Mouse (Mus musculus): ENCODE data around the gene Rad18. TPM values are rescaled to one million over a fixed set of nuclear protein-coding genes. Genes with fewer than 3 reads are reported as not detected.
"Not testable (repeated sequence)": the region's sequence is repeated elsewhere in the genome, so short reads cannot be mapped to it uniquely, and the experiment has no call there.

Rad18 gene
- polyA plus RNA-seq, 1 experiment from 2014 or later = 23.8 TPM

DNA sequence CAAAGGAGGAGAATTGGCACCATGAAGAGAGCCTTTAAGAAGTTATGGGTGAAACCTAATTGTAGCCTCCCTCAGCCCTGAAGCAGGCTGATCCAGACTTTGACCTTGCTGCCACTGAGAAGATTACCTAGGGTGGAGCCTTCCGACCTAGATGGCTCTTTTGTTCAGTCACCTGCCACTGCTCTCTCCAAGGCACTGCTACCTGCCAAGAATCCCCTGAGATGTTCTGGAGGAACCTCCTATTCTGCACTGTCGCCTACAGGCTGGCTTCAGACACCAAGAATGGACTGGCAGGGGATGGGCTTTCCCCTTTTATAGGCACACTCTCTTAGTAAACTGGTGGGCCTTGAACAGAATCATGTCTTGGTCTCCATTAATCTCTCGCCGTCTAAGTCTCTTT is 5.8 kb upstream of the Rad18 start:
- not testable (repeated sequence) for H3K4me1 ChIP-seq (ENCODE audit: control insufficient read depth, insufficient read depth, low read length); H3K36me3 ChIP-seq (ENCODE audit: control insufficient read depth, insufficient read depth, low read length); H3K4me3 ChIP-seq (ENCODE audit: low read depth, low read length); H3K9ac ChIP-seq (ENCODE audit: low read depth, low read length); H3K27ac ChIP-seq (replicated peaks; ENCODE audit: low read depth, low read length); H3K9me3 ChIP-seq (ENCODE audit: control insufficient read depth, low read length); H3K27me3 ChIP-seq (replicated peaks; ENCODE audit: control insufficient read depth, insufficient read depth, low read length); DNase-seq (ENCODE audit: low spot score); ATAC-seq (ENCODE audit: low read depth); H3K4me2 ChIP-seq (ENCODE audit: low read depth, low read length)
- WGBS = 78% methylated on average over 4 of the region's 4 CpGs

DNA sequence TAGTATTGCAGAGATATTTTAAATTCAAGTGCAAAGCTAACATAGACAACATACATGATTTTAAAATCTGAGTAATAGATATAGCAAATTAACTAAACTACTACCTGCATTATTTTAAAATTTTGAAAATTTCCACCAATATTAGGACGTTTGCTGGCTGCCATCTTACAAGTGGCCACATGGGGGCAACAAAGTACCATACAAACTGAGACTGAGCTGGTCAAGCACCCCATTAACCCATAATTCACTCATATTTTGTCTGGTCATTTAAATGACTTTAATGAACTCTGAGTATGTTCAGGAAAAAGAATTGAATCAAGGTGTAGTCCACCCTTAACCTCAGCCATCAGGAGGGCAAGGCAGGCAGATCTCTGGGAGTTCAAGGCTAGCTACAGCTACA is 3.9 kb upstream of the Rad18 start:
- no peak for ATAC-seq (ENCODE audit: low read depth)
- WGBS = 2% methylated on average over 1 of the region's 1 CpGs
- peak; percentile 16 for DNase-seq (ENCODE audit: low spot score)

DNA sequence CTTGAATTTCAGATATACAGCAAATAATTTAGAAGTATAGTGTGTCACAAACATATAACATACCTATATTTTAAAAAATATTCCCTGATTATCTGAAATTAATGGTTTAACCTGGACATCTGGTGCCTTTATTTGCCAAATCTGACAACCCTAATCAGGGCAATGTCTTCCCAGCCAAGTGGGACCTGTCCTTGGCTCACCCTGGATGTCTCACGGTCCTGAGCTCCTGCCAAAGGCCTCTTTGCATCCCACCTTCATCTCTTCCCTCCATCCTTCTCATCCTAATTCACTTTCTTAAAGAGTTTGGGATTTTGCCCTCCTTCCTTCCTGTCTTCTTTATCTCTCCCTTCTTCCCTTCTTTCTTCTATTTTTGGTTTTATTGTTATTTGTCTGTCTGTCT is 2.6 kb upstream of the Rad18 start:
- DNase-seq (ENCODE audit: low spot score) (no peak), ATAC-seq (ENCODE audit: low read depth) (no peak)
- H3K9ac ChIP-seq (ENCODE audit: low read depth, low read length) = no peak overlapping the region
- no peaks in the 10 kb centered on the region for H3K4me1 ChIP-seq (ENCODE audit: control insufficient read depth, insufficient read depth, low read length)
- H3K4me3 ChIP-seq (ENCODE audit: low read depth, low read length) = no peak overlapping the region
- no peaks in the 10 kb centered on the region for H3K9me3 ChIP-seq (ENCODE audit: control insufficient read depth, low read length)
- WGBS = 52% methylated on average over 1 of the region's 1 CpGs
- no peak overlapping the region for H3K4me2 ChIP-seq (ENCODE audit: low read depth, low read length)
- H3K27ac ChIP-seq (replicated peaks; ENCODE audit: low read depth, low read length) = no peak overlapping the region
- H3K36me3 ChIP-seq (ENCODE audit: control insufficient read depth, insufficient read depth, low read length) = no peaks in the 10 kb centered on the region
- no peaks in the 10 kb centered on the region; the same call in 1 of the 2 replicates for H3K27me3 ChIP-seq (replicated peaks; ENCODE audit: control insufficient read depth, insufficient read depth, low read length)

More for the DNA sequence above, 3.9 kb upstream of the Rad18 start:
- Histone ChIP-seq H3K36me3 (ENCODE audit: control insufficient read depth, insufficient read depth, low read length) (no peaks in the 10 kb centered on the region), H3K9ac (ENCODE audit: low read depth, low read length) (no peak overlapping the region), H3K4me3 (ENCODE audit: low read depth, low read length) (no peak overlapping the region), H3K27ac (replicated peaks; ENCODE audit: low read depth, low read length) (no peak overlapping the region), H3K4me1 (ENCODE audit: control insufficient read depth, insufficient read depth, low read length) (no peaks in the 10 kb centered on the region), H3K4me2 (ENCODE audit: low read depth, low read length) (no peak overlapping the region), H3K9me3 (ENCODE audit: control insufficient read depth, low read length) (no peaks in the 10 kb centered on the region), H3K27me3 (replicated peaks; ENCODE audit: control insufficient read depth, insufficient read depth, low read length) (no peaks in the 10 kb centered on the region; the same call in 1 of the 2 replicates)

DNA sequence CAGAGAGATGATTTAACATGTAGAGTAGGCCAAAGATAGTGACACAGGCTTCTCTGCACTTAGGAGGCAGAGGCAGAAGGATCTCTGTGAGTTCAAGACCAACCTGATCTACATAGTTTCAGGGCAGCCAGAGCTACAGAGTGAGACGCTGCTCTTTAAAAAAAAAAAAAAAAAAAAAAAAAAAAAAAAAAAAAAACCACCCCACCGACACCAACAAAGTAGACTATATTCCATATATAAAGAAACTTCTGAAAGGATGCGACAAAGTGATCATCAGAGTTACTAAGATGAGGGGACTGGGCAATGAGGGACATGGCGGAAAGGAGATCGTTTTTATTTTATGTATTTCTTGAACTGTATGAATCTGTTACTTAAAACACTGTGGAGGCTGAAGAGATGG is 2.0 kb downstream of the Rad18 start:
- ATAC-seq (ENCODE audit: low read depth) = no peak
- no peak overlapping the region for H3K4me2 ChIP-seq (ENCODE audit: low read depth, low read length)
- no peaks in the 10 kb centered on the region for H3K9me3 ChIP-seq (ENCODE audit: control insufficient read depth, low read length)
- no peak overlapping the region for H3K27ac ChIP-seq (replicated peaks; ENCODE audit: low read depth, low read length)
- peaks cover 24% of the 10 kb centered on the region; the same call in 1 of the 2 replicates for H3K36me3 ChIP-seq (ENCODE audit: control insufficient read depth, insufficient read depth, low read length)
- H3K27me3 ChIP-seq (replicated peaks; ENCODE audit: control insufficient read depth, insufficient read depth, low read length) = no peaks in the 10 kb centered on the region; the same call in 1 of the 2 replicates
- WGBS = 91% methylated on average over 5 of the region's 5 CpGs
- H3K4me3 ChIP-seq (ENCODE audit: low read depth, low read length) = no peak overlapping the region
- no peaks in the 10 kb centered on the region for H3K4me1 ChIP-seq (ENCODE audit: control insufficient read depth, insufficient read depth, low read length)
- no peak for DNase-seq (ENCODE audit: low spot score)
- no peak overlapping the region for H3K9ac ChIP-seq (ENCODE audit: low read depth, low read length)

DNA sequence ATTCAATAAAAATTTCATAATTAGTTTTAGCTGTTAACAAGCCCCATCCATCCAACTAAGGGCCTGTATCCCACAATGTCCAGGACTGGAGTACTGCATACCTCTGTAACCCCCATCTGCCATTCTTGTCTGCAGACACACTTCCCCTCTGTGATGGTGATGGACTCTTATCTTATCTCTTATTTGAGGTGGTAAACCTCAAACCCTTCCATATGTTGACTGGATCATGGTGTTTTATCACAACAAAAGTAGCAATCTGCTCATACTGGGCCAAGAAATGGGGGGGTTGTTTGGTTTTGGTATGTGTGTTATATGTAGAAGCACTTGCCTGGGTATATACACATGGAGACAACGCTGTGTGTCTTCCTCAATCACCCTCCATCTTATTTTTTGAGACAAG is 5.0 kb downstream of the Rad18 start:
- H3K4me2 ChIP-seq (ENCODE audit: low read depth, low read length) = no peak overlapping the region
- H3K4me1 ChIP-seq (ENCODE audit: control insufficient read depth, insufficient read depth, low read length) = no peaks in the 10 kb centered on the region
- no peak overlapping the region for H3K9ac ChIP-seq (ENCODE audit: low read depth, low read length)
- H3K27me3 ChIP-seq (replicated peaks; ENCODE audit: control insufficient read depth, insufficient read depth, low read length) = no peaks in the 10 kb centered on the region
- no peaks in the 10 kb centered on the region for H3K9me3 ChIP-seq (ENCODE audit: control insufficient read depth, low read length)
- H3K36me3 ChIP-seq (ENCODE audit: control insufficient read depth, insufficient read depth, low read length) = peaks cover 31% of the 10 kb centered on the region
- H3K4me3 ChIP-seq (ENCODE audit: low read depth, low read length) = no peak overlapping the region
- no peak for ATAC-seq (ENCODE audit: low read depth)
- no peak overlapping the region for H3K27ac ChIP-seq (replicated peaks; ENCODE audit: low read depth, low read length)
- no peak for DNase-seq (ENCODE audit: low spot score)
- 96% methylated on average over 1 of the region's 1 CpGs for WGBS

DNA sequence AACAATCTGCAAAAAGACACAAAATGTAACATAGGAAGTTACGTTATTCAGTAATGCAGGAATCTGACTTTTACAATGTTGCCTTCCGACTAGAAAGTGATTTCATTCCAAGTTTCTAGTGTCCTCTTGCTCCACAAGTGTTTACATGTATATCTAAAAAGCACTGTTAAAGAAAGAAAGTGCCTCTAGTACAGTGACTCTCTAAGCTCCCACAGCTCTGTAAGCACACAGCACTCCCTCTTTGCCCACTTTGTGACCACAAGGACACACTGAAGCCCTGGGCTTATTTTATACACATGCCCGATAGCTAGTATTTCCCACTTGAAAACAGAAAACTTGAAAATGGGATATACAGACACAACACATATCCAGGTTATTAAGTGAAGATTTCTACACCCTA is 8.5 kb downstream of the Rad18 start:
- no peak for DNase-seq (ENCODE audit: low spot score)
- Histone ChIP-seq H3K4me1 (ENCODE audit: control insufficient read depth, insufficient read depth, low read length) (no peaks in the 10 kb centered on the region), H3K9ac (ENCODE audit: low read depth, low read length) (no peak overlapping the region), H3K4me2 (ENCODE audit: low read depth, low read length) (no peak overlapping the region), H3K4me3 (ENCODE audit: low read depth, low read length) (no peak overlapping the region), H3K27me3 (replicated peaks; ENCODE audit: control insufficient read depth, insufficient read depth, low read length) (no peaks in the 10 kb centered on the region), H3K9me3 (ENCODE audit: control insufficient read depth, low read length) (no peaks in the 10 kb centered on the region), H3K36me3 (ENCODE audit: control insufficient read depth, insufficient read depth, low read length) (peaks cover 35% of the 10 kb centered on the region), H3K27ac (replicated peaks; ENCODE audit: low read depth, low read length) (no peak overlapping the region)
- ATAC-seq (ENCODE audit: low read depth) = no peak
- WGBS = 91% methylated on average over 3 of the region's 3 CpGs

DNA sequence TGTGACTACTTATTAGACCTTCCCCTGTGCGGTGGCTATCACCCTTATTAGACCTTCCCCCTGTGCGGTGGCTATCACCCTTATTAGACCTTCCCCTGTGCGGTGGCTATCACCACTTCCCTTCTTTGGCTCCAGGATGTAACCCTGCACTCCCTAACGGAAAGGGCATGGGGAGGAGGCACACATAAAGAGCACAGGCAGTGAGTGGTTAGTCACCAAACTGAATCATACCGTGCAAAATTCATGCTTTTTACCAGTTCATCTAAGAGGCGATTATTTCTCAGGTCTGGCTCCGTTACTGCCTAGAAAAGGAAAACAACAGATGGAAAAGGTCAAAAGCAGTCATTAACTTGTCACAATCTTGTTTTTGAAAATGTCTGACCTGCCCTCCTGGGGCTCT is 10.0 kb downstream of the Rad18 start:
- Histone ChIP-seq H3K9me3 (ENCODE audit: control insufficient read depth, low read length) (no peaks in the 10 kb centered on the region), H3K4me1 (ENCODE audit: control insufficient read depth, insufficient read depth, low read length) (no peaks in the 10 kb centered on the region), H3K4me3 (ENCODE audit: low read depth, low read length) (no peak overlapping the region), H3K9ac (ENCODE audit: low read depth, low read length) (no peak overlapping the region), H3K36me3 (ENCODE audit: control insufficient read depth, insufficient read depth, low read length) (peaks cover 24% of the 10 kb centered on the region), H3K4me2 (ENCODE audit: low read depth, low read length) (no peak overlapping the region), H3K27ac (replicated peaks; ENCODE audit: low read depth, low read length) (no peak overlapping the region), H3K27me3 (replicated peaks; ENCODE audit: control insufficient read depth, insufficient read depth, low read length) (no peaks in the 10 kb centered on the region)
- DNase-seq (ENCODE audit: low spot score) (no peak), ATAC-seq (ENCODE audit: low read depth) (no peak)
- 66% methylated on average over 7 of the region's 7 CpGs for WGBS

DNA sequence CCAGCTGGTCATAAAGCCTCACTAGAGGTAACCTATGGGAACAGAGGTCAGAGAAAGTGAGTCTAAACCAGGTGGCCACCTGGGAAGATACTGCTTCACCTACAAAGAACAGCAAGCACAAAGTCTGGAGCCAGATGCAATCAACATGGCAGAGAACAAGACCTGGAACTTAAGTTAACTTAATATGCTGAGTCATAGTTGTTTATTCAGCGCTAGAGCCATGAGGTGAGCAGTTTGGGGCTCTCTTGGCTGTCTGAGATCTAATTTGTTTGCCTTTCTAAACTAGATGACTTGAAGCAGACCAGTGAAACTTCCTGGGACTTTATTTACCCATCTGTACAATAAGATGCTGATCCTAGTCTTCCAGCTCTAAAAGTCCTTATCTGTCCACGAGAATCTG is 12.4 kb downstream of the Rad18 start:
- H3K27me3 ChIP-seq (replicated peaks; ENCODE audit: control insufficient read depth, insufficient read depth, low read length) = no peaks in the 10 kb centered on the region
- 92% methylated on average over 2 of the region's 2 CpGs for WGBS

DNA sequence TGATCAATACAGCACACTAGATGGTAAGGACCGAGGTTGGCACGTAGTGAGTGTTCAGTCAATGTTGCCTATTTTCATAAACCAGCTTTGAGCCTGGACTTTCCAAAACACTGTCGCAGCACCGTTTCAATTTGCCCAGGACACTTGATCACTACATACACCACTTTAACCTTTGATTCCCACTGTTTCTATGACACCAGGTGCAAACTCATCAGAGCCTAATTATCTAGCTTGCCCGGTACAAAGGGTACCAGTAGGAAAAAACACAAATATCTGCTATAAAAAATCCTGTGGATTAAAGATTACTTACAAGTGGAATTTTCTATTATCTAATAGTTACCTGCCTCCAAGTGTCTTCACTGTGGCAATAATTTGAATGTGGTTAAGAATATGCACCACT is 64.4 kb downstream of the Rad18 start:
- no peak for ATAC-seq (ENCODE audit: low read depth)

More for the DNA sequence above, 12.4 kb downstream of the Rad18 start:
- Histone ChIP-seq H3K27ac (replicated peaks; ENCODE audit: low read depth, low read length) (no peak overlapping the region), H3K4me1 (ENCODE audit: control insufficient read depth, insufficient read depth, low read length) (no peaks in the 10 kb centered on the region), H3K9ac (ENCODE audit: low read depth, low read length) (no peak overlapping the region), H3K36me3 (ENCODE audit: control insufficient read depth, insufficient read depth, low read length) (peaks cover 34% of the 10 kb centered on the region), H3K9me3 (ENCODE audit: control insufficient read depth, low read length) (no peaks in the 10 kb centered on the region), H3K4me2 (ENCODE audit: low read depth, low read length) (no peak overlapping the region), H3K4me3 (ENCODE audit: low read depth, low read length) (no peak overlapping the region)
- no peak for DNase-seq (ENCODE audit: low spot score)
- no peak for ATAC-seq (ENCODE audit: low read depth)

More for the DNA sequence above, 64.4 kb downstream of the Rad18 start:
- 89% methylated on average over 5 of the region's 5 CpGs for WGBS
- Histone ChIP-seq H3K4me2 (ENCODE audit: low read depth, low read length) (no peak overlapping the region), H3K27me3 (replicated peaks; ENCODE audit: control insufficient read depth, insufficient read depth, low read length) (no peaks in the 10 kb centered on the region), H3K36me3 (ENCODE audit: control insufficient read depth, insufficient read depth, low read length) (0 out of 2 replicates have a peak, but pooled peaks cover 4% of the 10 kb centered on the region), H3K27ac (replicated peaks; ENCODE audit: low read depth, low read length) (no peak overlapping the region), H3K4me1 (ENCODE audit: control insufficient read depth, insufficient read depth, low read length) (no peaks in the 10 kb centered on the region), H3K9me3 (ENCODE audit: control insufficient read depth, low read length) (no peaks in the 10 kb centered on the region), H3K4me3 (ENCODE audit: low read depth, low read length) (no peak overlapping the region), H3K9ac (ENCODE audit: low read depth, low read length) (no peak overlapping the region)
- DNase-seq (ENCODE audit: low spot score) = no peak

All from embryonic facial prominence, embryonic 14.5 days (tissue).